Mouse (Mus musculus) thymus, adult 18-20 months (tissue): ENCODE measurements around the gene Sh3bp5.

ENCODE experiments used
- DNase-seq, 2 experiments: peaks; one replicate each; pipeline ENCODE4 v3.0.0; 2022; ENCODE audit warnings: mixed read lengths in 2 of 2

The Sh3bp5 gene

DNA sequence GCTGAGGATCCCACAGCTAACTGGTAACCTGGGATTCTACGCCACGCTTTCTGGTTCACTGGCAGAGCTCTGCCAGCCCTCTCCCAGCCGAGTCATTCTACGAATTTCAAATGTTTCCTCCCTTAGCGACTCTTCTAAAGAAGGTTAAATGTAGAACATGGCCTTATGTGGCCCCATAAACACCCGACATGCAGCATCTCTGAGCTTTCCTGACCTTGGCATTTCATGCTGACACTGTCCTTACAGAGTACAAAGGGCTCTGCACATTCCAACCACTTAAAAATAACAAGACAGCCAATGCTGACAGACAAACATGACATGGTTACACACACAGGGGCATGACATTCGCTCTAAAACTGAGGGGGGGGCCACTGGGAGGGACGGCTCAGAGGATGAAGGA is 27.2 kb downstream of the Sh3bp5 start:
- no peak for DNase-seq

DNA sequence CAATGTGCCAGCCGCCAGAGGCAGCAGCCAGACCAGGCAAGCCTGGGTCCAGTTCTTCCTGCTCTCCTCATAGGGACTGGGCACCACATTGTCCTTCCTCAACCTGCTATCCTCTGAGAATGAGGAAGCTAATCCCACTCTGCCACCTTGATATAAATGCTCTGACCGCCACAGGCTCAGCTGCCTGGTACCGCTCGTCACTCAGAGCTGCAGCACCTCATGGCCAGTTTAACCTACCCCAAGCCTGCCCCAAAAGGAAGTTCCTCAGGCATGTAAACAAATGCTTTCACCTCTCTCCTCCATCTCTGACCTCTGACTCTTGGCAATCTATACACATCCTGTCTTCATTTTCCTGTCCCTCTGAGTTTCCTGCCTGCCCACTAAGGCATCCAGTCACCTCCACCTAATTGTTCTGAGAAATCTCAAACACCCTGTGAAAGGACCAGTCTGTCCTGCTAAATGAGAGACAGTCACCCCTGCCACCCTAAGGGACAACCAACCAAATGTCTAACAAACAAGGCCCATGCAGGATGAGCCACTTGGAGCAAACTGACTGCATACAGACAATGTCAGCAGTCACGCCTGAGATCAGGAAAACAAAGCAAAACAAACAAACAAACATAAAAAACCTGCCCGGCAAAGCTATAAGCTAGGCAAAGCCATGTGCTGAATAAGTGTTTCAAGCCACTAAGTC is 27.8 kb downstream of the Sh3bp5 start:
- DNase-seq = no peak

DNA sequence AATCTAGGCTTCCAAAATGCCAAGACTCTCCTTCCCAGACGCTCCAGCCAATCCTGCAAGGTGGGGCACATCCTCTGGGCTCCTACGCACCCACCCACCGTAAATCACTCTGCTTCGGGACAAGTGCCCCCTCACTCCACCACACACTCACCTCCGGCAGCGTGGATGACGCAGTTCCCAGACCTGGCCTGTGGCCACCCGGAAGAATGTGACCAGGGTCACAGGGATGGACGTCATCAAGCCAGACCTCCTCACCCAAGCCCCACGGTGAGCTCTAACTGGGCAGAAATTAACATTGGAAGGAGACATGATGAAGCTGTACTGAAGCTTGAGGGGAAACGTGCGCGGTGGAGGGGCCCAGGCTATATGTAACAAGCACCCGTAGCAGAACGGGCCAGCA is 28.7 kb downstream of the Sh3bp5 start:
- no peak for DNase-seq

DNA sequence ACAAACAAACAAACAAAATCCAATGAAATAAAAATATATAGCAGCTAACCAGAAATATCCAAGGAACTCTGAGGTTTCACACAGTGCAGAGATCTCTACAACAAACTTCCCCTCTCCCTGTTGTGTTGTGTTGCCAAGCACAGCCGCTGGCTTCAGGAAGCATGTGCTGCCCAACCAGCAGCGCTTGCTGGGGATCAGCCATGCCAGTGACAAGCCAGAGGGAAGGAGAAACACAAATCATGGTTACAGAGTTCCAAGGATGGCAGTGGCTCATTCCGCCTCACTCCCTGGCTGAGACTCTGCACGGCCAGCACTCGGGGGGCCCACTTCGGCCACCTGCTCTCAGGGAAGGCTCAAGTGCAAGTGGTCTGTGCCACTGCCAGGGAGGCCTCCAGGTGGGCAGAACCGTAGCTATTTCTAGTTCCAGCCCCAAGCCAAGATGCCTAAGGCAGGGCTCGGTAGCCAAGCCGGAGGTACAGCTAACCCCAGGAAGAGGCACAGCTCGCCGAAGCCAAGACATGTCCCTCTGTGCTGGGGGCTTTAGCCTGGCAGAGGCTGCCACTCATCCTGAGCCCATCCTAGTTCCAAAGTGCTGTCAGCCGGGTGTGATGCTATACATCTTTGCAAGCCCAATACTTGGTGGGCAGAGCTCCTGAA is 29.6 kb downstream of the Sh3bp5 start:
- no peak for DNase-seq

DNA sequence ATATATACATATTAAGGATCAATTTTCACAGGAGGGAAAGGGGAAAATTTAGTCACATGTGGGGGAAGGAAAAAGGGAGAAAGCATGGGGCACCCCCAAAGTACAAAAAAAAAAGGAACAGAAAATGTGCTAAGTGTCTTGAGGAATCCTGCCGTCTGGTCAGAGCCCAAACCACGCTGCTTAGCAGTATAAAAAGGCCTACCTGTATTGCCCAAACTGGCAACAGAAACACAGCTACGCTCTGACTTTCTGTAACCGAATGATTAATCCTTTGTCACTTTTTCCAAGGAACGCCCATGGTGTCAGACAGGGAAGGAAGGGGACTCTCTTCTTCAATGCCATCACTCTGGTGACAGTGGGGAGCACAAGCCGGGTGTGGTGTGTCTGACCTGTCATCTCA is 30.2 kb downstream of the Sh3bp5 start:
- no peak for DNase-seq

DNA sequence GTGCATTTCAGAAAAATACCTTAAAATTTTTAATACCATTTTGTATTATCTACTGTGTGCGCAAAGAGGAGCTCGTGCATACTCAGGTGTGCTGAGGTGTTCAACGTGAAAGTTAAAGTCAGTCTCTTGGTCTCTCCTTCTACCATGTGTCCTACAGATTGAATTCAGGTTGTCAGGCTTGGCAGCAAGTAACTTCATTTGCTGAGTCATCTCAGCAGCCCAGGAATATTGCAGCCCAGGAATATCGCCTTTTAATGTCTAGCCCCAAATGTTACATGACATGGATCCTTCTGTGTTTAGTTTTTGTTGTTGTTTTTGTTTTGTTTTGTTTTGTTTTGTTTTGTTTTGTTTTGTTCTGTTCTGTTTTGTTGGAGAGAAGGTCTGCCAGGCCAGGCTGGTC is 31.2 kb downstream of the Sh3bp5 start:
- no peak for DNase-seq

DNA sequence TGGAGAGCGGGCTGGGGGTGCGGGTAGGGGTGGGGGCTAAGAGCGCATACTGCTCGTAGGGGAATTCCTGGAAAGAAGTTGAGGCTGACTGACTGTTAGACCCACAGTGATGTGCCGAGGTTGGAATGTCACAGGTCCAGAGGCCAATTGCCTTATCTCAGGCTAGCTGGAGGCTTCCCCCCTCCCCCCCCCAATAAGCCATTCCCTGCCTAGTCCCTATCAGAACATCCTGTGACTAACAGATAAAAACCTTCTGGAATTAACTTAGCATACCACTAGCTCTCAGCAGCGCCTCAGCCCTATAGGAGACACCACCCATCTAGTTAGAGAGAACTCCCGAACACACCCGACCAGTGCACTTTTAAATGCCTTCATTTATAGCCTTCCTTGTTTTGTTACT is 31.9 kb downstream of the Sh3bp5 start:
- DNase-seq = no peak

DNA sequence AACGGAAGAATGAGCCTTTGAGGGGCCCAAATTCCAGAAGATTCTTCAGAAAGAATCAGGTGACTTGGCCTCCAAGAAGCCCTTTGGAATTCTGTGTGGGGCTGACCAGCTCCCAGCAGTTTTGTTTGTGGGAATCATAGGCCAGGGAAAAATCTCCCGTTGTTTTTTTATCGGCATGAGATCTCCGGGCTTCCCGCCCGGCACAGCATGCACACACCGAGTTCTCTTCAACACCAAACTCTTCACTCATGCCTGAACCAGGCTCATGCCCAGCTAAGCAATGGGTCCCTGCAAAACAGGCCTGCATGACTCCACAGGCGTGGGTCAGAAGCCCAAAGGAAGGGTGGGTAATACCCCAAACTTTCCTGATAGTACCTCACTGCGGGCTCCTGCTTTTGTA is 32.3 kb downstream of the Sh3bp5 start:
- DNase-seq = no peak

DNA sequence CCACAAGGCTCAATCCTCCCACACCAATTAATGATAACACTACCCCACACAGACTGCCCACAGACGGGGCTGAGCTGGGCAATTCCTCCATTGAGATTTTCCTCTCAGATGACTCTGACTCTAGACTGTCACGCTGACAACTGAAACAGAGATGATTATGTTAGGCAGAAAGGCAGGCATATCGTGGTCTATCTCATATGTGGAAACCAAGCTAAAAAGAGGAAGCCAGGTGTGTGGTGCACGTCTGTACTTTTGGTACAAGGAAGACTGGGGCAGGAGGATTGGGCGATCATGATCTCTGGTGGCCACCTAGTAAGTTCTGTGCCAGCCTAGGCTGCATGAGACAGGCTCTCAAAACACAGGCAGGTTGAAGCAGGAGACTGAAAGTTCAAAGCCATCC is 33.2 kb downstream of the Sh3bp5 start:
- no peak for DNase-seq

DNA sequence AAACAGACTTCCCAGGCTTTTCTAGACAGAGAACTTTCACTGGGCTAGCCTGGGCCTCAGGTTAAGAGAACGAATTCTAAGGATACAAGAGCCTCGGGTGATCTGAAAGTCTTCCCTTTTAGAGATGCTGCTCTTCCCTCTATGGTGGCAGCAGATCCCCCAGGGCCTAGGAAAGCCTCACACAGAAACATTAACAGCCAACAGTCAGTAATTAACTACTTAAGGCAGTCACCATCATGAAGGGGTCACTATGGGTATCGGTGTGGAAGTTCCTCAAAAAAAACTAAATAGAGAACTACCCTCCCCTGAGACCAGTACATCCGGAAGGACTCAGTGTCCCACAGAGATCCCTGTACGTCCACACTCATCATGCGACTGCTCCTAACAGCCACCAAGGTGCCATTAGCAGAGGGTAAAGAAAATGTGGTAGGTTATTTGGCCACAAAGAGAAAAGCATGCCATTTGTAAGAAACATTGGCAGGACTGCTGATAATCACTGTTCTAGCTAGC is 33.9 kb downstream of the Sh3bp5 start:
- DNase-seq = no peak

DNA sequence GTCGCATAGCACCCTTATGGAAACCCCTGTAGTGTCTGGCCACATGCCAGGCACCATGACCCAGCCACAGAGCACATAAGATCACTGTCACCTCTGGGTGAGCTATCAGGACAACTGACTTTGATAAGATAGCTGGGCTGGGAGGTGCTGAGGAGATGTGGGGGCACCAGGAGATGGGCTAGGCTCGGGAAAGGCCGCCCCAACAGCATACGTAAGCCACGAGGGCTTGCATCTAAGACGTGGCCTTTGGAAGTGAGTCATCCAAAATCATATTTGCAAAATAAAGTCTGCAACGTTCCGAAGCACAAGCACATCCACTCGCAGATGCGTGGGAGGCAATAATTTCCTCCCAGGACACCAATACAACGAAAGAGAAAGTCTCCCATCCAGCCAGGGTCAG is 35.0 kb downstream of the Sh3bp5 start:
- DNase-seq = no peak

DNA sequence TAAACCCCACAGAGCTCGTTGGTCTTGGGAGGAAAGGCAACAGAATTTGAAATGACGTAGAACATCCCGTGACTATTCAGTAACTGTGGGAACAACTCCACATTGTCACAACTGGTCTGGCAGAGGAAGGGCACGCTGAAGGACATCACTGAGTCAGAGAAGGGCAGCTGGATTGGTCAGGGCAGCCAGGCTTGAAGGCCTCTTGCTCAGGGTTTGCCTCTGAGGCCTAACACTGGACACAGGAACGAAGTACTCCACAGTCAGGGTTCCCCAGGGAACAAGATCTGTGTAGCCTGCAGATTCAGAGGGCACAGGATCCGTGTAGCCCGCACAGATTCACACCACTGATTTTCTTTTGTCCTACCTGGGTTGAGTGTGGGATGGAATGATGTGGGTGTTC is 35.6 kb downstream of the Sh3bp5 start:
- no peak for DNase-seq

DNA sequence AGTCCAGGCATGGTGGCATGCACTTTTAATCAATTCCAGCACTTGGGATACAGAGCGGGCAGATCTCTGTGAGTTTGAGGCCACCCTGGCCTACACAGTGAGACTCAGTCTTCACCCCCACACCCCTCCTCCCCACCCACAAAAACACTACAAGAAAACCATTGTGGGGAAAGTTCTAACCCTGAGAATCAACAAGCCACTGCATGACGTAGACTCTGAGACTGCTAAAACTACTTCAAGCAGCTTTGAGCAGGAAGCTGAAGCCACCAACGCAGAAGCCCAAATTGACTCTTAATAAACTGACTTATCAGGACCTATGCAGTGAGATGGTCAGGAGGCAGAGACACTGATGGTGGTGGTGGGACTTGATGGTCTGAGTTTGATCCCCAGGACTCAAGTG is 36.6 kb downstream of the Sh3bp5 start:
- peak in 1 of 2 experiments; percentile 42 for DNase-seq

DNA sequence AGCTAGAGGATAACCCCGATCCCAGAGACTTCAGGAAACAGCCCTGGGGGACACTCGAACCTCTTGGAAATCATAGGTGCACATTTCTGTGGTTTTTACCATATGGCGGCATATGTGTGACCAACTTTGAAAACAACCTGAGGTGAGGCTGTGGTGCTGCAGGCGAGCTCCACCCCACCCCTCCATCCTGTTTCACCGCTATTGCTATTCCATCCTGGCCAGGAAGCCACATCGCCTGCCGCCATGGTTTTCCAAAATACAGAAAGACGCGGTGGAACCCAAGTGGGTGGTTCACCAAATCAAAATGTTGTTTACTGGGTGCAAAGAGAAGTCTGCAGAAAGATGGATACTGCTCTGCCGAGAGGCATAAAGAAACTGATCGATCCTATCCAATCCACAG is 37.1 kb downstream of the Sh3bp5 start:
- no peak for DNase-seq

DNA sequence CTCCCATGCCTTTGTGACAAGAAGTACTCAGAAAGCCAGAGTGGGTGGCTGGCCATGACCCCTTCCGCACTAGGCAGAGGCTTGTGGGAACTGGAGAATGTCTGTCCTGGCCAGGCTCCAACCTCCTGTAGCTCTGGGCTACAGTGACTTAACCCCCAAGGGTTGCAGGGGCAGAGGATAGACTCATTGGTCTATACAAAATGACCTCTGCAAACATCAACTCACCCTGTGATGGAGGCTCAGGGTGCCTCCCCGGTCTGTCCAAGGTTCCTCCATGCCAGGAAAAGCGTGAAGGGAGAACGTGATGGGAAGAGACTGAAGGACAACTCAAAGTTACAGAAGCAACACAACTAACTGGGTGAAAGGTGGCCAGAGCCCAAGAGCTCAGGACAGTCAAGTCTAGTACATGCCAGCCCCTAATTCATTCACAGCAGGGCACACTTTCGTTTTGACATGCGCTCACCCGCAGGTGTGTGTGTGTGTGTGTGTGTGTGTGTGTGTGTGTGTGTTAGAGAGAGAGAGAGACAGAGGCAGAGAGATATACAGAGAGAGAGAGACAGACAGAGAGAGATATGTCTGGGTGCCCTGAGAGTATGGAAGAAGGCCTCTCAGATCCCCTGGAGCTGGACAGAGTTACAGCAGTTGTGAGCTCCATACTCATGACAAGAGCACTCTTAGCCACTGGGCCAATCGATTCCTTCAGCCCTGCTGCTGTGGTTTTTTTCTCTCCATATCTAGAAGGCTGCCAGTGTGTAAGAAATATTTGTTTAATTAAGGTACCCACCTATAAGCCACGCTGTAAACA is 37.9 kb downstream of the Sh3bp5 start:
- no peak for DNase-seq

DNA sequence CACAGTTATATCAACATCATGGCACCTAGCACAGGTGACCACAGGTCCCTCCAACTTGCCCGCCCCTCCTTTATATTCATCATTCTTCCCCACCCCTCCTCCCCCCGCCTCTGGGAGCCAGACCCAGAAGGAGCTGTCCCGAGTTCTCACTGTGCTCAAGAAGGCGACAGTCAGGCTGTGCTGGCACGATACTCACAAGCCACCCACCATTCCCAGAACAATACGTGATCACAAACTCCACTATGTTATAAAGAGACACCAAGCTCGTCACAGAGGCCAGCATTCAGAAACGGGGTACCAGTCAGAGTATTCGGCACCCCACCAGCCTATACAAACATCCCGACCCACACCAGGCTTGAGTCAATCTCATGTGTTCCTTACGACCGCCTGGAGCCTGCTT is 38.5 kb downstream of the Sh3bp5 start:
- DNase-seq = no peak

DNA sequence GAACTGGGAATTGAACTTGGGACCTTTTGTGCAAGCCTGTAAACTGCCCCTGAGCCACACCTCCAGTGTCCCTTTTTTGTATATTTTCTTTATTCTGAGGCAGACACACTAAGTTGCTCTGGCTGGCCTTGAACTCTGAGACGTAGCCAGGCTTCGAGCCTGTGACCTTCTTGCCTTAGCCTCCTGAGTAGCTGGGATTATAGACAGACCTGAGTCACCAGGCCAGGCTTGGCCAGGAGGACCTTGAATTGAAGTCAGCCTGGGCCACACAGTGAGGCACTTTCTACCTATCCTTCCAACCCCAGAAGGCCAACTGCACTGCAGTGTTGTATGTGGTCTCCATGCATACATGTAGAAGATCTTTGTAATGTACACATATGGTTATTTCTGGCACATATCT is 39.5 kb downstream of the Sh3bp5 start:
- DNase-seq = no peak

DNA sequence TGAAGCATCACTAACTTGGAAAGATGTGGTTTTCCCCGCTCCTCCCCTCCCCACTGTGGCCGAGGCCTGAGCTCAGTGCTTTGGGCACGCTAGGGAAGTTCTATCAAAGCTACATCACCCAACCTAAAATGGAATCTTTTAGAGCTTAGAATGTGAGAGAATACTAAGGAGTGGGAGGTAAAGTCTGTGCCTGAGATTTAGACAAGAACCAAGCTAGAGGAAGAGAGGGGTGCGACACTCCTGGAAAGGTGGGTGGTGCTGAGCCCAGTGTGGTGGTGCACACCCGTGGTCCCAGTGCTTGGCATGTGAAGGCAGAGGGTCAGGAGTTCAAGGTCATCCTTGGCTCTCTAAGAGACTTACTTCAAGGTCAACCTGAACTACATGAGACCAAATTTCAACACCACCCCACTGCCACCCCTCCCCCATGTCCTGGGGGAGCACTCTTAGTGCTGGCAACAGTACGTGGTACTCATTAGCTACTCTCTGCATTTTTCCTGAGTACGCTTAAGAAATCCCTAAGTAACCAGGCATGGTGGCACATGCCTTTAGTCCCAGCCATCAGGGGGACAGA is 40.2 kb downstream of the Sh3bp5 start:
- DNase-seq = no peak

DNA sequence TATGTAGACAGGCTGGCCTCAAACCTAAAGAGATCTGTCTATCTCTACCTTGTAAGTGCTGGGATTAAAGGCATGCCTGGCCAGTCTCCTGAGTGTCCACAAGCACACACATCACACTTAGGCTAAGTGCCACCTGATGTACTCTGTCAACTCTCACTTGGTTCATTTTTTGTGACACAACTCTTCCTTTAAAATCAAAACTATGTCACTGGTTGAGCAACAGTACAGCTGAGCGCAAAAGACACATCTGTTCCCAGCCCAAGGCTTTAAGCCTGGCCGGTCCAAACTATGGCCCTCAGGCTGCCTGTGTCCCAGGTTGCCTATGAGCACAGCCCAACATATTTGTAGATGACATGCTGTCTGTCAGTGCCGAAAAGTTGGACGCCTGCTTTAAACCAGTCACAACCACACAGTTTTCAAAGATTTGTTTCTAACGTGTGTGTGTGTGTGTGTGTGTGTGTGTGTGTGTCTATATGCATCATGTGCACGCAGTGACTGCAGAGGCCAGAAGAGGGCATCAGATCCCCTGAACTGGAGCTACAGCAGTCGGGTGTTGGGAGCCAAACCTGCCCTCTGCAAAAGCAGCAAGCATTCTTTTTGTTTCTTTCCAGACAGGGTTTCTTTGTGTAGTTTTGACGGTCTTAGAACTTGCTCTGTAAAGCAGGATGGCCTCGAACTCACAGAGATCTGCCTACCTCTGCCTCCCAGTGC is 40.9 kb downstream of the Sh3bp5 start:
- DNase-seq = no peak

DNA sequence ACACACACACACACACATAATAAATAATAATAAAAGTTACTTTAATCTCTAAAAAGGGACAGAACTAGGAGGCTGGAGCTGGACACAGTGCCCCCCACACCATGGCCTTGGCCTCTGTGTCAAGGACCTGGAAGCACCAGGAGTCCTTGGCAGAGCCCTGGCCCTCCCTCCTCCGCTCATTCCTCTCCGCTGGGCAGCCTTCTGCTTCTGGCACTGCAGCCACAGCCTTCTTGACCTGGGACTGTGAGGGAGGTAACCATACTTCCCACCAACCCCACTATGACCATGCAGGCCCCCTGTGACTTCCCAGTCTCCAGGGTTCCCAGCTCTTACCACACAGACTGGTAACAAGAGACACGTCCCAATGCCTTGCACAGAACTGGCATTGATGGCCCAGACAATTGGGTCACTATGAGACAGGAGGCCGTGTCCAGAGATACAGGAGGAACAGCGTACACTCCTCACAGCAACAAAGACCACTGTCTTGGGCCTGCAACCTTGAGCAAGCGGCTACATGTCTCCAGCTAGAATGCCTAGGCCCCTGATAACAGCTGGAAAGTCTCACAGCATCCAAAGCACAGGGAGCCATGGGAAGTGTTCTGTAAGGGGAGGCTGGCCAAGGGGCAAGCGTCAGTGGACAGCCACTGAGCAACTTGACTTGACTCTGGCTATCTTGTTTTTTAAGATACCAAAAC is 41.8 kb downstream of the Sh3bp5 start:
- no peak for DNase-seq

DNA sequence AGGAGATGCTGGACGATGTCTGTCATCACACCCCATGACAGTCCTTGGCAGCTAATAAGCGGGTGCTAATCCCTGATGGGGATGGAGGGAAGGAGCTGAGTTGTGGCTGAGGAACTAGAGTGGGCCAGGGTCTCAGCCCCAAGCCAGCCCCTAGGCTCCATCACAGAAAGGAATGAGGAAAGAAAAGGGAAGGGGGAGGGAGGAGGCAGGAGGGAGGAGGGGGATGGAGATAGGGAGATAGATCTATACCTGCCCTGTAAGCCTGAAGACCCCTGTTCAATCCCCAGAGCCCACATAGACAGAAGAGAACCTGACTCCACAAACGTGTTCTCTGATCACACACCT is 42.4 kb downstream of the Sh3bp5 start:
- no peak for DNase-seq

DNA sequence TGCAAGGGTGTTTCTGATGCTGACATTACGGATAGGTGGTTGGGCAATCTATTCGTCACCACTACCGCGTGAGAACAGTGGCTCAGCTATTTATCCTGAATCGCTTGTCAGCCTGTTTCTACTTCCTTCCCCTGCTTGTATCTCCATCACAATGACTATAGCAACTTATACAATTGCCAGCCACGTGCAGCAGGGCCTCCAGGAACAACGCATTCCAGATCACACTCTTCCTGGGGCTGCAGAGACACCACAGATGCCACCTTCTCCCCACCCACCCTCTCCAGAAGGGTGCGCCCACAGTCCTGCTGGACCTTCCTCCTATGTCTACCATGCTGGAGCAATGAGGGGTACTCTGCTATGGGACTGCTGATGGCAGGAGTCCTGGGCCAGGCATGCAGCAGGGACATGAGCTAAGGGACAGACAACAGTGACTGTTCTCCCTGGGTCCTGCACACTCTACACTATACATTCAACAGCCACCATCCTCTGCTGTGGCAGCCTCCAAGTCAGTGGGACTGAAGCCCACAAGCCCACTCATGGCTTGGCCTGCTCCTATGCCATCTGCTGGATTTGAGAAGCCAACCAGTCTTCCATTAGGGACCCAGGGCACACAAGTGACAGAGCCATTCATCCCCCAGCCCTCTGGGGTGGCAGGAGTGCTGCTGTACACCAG is 42.9 kb downstream of the Sh3bp5 start:
- no peak for DNase-seq
